Mouse (Mus musculus): Measurements from ENCODE around the gene Wdr74. TPM values are rescaled to one million over a fixed set of nuclear protein-coding genes. Genes with fewer than 3 reads are reported as not detected.
"Not testable (repeated sequence)": the region's sequence is repeated elsewhere in the genome, so short reads cannot be mapped to it uniquely, and the experiment has no call there.

The Wdr74 gene
- polyA plus RNA-seq, 1 experiment from 2014 or later = 91.0 TPM

DNA sequence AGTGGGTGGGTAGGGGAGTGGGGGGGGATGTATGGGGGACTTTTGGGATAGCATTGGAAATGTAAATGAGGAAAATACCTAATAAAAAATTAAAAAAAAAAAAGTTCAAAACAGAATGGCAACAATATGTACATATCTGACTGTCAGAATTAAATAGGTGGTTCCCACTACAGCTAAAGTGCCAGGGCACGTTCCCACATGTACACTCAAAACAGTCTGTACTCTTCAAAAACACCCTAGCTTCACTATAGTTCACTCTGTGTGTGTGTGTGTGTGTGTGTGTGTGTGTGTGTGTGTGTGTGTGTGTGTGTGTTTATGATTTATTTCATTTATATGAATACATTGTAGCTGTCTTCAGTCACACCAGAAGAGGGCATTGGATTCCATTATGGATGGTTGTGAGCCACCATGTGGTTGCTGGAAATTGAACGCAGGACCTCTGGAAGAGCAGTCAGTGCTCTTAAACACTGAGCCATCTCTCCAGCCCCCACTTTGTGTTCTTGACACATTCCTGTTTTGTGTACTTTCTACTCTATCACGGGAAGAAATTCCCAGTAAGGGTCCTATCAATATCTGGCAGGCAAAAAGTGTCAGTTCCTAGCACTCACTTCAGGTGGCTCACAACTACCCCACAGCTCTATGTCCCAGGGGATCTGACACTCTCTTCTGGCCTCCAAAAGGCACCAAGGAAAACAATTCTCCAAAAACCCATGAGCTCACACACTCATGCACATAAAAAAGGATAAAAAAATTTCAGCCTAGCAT lies 7.1 kb upstream of the Wdr74 start:
- not testable (repeated sequence) for H3K27ac ChIP-seq (replicated peaks); ATAC-seq (ENCODE audit: low FRiP score); H3K4me2 ChIP-seq; H3K4me3 ChIP-seq (replicated peaks); H3K9me3 ChIP-seq (replicated peaks); H3K9ac ChIP-seq (replicated peaks); H3K27me3 ChIP-seq (replicated peaks)
- Histone ChIP-seq H3K36me3 (peaks cover 26% of the 10 kb centered on the region), H3K4me1 (peaks cover 20% of the 10 kb centered on the region)
- 54% methylated on average over 3 of the region's 3 CpGs for WGBS

DNA sequence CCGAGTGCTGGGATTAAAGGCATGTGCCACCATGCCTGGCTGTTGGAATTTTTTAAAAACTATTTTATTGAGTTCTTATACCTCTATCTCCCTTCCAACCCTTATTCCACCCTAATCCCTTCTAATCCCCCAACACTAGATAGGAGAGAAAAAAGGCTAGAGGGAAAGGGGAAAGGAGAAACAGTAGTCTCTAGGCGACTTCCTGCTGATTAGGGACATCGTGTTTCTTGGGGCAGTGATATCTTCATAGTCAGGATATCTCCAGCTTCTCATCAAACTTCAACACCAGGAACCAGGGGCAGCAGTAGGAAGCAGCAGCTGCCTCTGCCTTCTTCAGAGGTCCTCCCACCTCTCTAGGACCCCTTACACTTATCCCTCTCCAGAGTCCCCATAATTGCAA lies 1.3 kb upstream of the Wdr74 start:
- Histone ChIP-seq H3K27ac (replicated peaks) (no peak overlapping the region), H3K4me2 (no peak overlapping the region), H3K4me3 (replicated peaks) (no peak overlapping the region), H3K27me3 (replicated peaks) (no peaks in the 10 kb centered on the region), H3K9me3 (replicated peaks) (no peaks in the 10 kb centered on the region), H3K9ac (replicated peaks) (no peak overlapping the region), H3K4me1 (peaks cover 20% of the 10 kb centered on the region), H3K36me3 (peaks cover 13% of the 10 kb centered on the region)
- WGBS = 78% methylated on average over 3 of the region's 3 CpGs
- no peak for ATAC-seq (ENCODE audit: low FRiP score)

DNA sequence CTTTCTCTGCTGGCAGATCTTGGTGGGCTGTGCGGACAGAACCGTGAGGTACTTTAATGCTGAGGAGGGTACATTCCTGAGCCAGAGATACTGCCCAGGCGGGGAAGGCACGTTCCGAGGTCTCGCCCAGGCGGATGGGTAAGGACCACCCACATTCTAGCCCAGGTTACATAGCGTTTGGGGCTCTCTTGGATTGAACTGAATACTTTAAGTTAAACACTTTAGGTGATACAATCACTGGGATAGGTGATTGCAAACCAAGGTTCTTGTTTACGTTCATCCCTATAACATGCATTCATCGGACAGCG lies 487 bp downstream of the Wdr74 start:
- Histone ChIP-seq H3K36me3 (peaks cover 23% of the 10 kb centered on the region), H3K9me3 (replicated peaks) (no peaks in the 10 kb centered on the region), H3K4me3 (replicated peaks) (peak overlapping the region; percentile 77), H3K27me3 (replicated peaks) (no peaks in the 10 kb centered on the region), H3K4me1 (peaks cover 31% of the 10 kb centered on the region), H3K27ac (replicated peaks) (peak overlapping the region; percentile 86), H3K9ac (replicated peaks) (peak overlapping the region; percentile 85), H3K4me2 (peak overlapping the region; percentile 84)
- 0 out of 2 replicates have a peak, but pooled peaks have one; percentile 30 for ATAC-seq (ENCODE audit: low FRiP score)
- 2% methylated on average over 11 of the region's 11 CpGs for WGBS

DNA sequence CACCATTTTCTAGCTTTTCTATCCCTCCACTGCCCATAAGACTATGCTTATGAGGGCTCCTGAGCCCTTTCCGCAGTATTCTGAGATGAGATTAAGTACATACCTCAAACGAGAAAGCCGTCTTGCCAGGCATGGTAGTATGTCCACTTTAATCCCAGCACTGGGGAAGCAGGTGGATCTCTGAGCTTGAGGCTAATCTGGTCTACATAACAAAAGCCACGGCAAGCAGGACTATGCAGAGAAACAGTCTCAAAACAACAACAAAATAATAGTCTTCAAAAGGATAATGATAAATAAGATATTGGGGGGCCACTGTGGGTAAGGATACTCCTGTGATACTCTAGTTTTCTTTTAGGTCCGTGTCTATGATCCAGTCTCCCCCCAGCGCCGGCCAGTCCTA lies 3.3 kb downstream of the Wdr74 start:
- H3K9me3 ChIP-seq (replicated peaks) = no peaks in the 10 kb centered on the region
- H3K4me3 ChIP-seq (replicated peaks) = no peak overlapping the region
- no peak for ATAC-seq (ENCODE audit: low FRiP score)
- H3K4me1 ChIP-seq = peaks cover 50% of the 10 kb centered on the region
- peaks cover 30% of the 10 kb centered on the region for H3K36me3 ChIP-seq
- no peak overlapping the region for H3K4me2 ChIP-seq
- H3K27me3 ChIP-seq (replicated peaks) = no peaks in the 10 kb centered on the region
- 94% methylated on average over 7 of the region's 7 CpGs for WGBS
- H3K9ac ChIP-seq (replicated peaks) = no peak overlapping the region
- no peak overlapping the region for H3K27ac ChIP-seq (replicated peaks)

DNA sequence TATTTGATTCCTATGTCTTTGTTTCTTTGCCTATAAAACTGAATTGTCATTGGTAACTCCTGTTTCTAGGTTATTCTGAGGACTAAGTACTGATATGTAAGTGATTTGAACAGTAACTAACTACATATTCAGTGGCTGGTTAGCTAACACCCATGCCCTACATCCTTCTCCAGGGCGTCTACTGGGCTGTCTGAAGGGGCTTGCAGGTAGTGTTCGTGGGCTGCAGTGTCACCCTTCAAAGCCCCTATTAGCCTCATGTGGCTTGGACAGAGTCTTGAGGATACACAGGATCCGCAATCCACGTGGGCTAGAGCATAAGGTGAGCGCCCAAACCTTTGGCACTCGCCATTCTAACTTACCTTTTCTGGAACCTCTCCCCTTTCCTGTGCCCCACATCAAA lies 4.0 kb downstream of the Wdr74 start:
- H3K4me1 ChIP-seq = peaks cover 50% of the 10 kb centered on the region
- 91% methylated on average over 6 of the region's 6 CpGs for WGBS
- H3K9me3 ChIP-seq (replicated peaks) = no peaks in the 10 kb centered on the region
- H3K9ac ChIP-seq (replicated peaks) = no peak overlapping the region
- no peak overlapping the region for H3K4me2 ChIP-seq
- no peak overlapping the region for H3K27ac ChIP-seq (replicated peaks)
- no peak overlapping the region for H3K4me3 ChIP-seq (replicated peaks)
- H3K27me3 ChIP-seq (replicated peaks) = no peaks in the 10 kb centered on the region
- ATAC-seq (ENCODE audit: low FRiP score) = no peak
- peaks cover 33% of the 10 kb centered on the region for H3K36me3 ChIP-seq

DNA sequence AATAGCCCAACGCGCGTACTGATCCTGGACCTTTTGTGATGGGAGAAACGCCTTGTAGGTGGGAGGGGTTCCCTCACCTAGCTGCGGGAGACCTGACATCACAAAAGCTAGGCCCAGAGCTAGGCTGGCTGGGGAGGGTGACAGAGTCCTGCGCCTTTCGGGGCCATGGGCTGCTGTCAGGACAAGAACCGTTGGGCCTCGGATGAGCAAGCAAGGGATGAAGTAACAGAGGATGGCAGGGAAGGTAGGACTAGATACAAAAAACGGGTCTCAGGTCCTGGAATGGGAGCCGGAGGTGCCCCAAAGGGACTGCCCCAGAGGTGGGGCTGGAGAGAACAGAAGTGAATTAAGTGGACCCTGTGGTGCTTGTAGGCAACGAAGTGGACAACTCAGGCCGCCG lies 5.0 kb downstream of the Wdr74 start, which contains the start of gene 1700092M07Rik:
1700092M07Rik (plus strand) TSS at position 116 of the 400 bp plus-strand sequence.
- H3K36me3 ChIP-seq = peaks cover 41% of the 10 kb centered on the region
- ATAC-seq (ENCODE audit: low FRiP score) = no peak; the same call in 1 of the 2 replicates
- H3K27ac ChIP-seq (replicated peaks) = peak within 1 kb of the TSS; percentile 97
- H3K4me3 ChIP-seq (replicated peaks) = peak within 1 kb of the TSS; percentile 74
- H3K4me2 ChIP-seq = peak within 1 kb of the TSS; percentile 96
- H3K9me3 ChIP-seq (replicated peaks) = no peaks in the 10 kb centered on the region
- peaks cover 44% of the 10 kb centered on the region for H3K4me1 ChIP-seq
- H3K9ac ChIP-seq (replicated peaks) = peak within 1 kb of the TSS; percentile 66
- WGBS = 68% methylated on average over 14 of the region's 14 CpGs
- no peaks in the 10 kb centered on the region for H3K27me3 ChIP-seq (replicated peaks)

DNA sequence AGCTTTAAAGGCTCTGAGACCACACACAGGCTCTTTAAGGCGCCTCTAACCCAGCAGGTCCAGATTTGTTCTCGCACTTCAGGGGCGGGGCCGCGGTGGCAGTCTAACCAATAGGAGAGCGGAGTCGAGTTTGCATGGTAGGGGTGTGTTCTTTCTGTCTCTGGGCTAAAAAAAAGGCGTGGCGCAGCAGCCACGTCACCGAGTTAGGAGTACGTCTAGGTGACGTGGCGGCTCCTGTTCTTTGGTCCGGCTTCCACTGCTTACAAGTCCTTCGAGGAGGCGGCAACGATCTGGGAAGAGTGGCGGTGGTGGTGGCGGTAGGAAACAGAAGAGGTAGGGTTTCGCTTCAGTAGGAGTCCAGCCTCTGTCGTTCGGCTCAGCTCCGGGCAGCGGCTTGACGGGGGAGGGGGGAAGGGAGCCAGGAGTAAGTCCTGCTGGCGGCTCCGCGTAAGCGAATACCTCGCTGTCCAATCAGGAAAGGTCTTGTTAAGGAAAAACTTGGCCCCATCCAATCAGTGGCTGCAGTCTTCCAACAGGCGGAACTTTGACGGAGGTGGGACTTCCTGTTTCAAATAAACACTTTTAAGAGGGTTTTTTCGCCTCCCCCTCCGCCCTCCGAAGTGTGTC lies 5.7 kb downstream of the Wdr74 start, which contains the start of gene Stx5a:
Stx5a (plus strand) TSS at position 171 of the 627 bp plus-strand sequence.
- WGBS = under 1% methylated on average over 36 of the region's 36 CpGs
- H3K27ac ChIP-seq (replicated peaks) = peak within 1 kb of the TSS; percentile 97
- H3K9ac ChIP-seq (replicated peaks) = peak within 1 kb of the TSS; percentile 66
- peak within 1 kb of the TSS; percentile 96 for H3K4me2 ChIP-seq
- ATAC-seq (ENCODE audit: low FRiP score) = peak; percentile 97
- no peaks in the 10 kb centered on the region for H3K9me3 ChIP-seq (replicated peaks)
- peaks cover 48% of the 10 kb centered on the region for H3K36me3 ChIP-seq
- H3K27me3 ChIP-seq (replicated peaks) = no peaks in the 10 kb centered on the region
- peak within 1 kb of the TSS; percentile 74 for H3K4me3 ChIP-seq (replicated peaks)
- H3K4me1 ChIP-seq = peaks cover 40% of the 10 kb centered on the region

DNA sequence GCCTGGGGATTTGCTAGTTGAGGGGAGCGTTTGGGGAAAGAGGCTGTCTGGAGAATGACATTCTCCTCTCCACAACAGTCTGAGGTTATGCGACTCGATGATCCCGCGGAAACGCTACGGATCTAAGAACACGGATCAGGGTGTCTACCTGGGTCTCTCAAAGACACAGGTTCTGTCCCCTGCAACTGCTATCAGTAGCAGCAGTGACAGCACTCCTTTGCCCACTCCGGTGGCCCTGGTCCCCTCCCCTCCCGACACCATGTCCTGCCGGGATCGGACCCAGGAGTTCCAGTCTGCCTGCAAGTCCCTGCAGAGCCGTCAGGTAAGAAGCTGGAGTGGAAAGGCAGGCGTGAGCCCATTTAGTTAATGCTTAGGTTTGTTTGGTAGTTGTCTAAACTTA lies 6.5 kb downstream of the Wdr74 start:
- no peak for ATAC-seq (ENCODE audit: low FRiP score)
- Histone ChIP-seq H3K4me3 (replicated peaks) (peak overlapping the region; percentile 74), H3K27me3 (replicated peaks) (no peaks in the 10 kb centered on the region), H3K9me3 (replicated peaks) (no peaks in the 10 kb centered on the region), H3K9ac (replicated peaks) (peak overlapping the region; percentile 66), H3K27ac (replicated peaks) (peak overlapping the region; percentile 97), H3K4me2 (peak overlapping the region; percentile 96), H3K4me1 (peaks cover 32% of the 10 kb centered on the region), H3K36me3 (peaks cover 56% of the 10 kb centered on the region)
- 21% methylated on average over 14 of the region's 14 CpGs for whole genome bisulfite sequencing

DNA sequence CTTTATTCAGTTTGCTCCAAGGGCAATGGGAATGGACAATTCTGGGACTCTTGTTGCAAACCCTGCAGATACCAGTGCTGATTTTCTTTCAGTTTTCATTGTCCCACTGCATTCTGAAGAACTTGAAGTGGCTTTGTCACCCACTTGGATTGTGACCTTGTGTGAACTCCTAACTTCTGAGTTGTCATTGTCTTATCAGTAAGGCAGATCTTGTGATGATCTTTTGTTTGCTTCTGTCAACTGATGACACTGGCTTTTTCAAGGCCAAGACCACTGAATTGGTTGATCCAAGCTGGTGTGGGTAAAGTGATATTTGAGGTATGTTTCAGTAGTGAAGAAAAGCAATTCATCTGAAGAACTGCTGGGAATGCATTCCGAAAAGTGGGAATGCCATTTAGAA lies 9.8 kb downstream of the Wdr74 start:
- Histone ChIP-seq H3K27me3 (replicated peaks) (no peaks in the 10 kb centered on the region), H3K4me1 (peaks cover 26% of the 10 kb centered on the region), H3K27ac (replicated peaks) (no peak overlapping the region), H3K4me3 (replicated peaks) (no peak overlapping the region), H3K9me3 (replicated peaks) (no peaks in the 10 kb centered on the region), H3K9ac (replicated peaks) (no peak overlapping the region), H3K4me2 (no peak overlapping the region), H3K36me3 (peaks cover 66% of the 10 kb centered on the region)
- no peak for ATAC-seq (ENCODE audit: low FRiP score)
- WGBS = 95% methylated on average over 1 of the region's 1 CpGs

DNA sequence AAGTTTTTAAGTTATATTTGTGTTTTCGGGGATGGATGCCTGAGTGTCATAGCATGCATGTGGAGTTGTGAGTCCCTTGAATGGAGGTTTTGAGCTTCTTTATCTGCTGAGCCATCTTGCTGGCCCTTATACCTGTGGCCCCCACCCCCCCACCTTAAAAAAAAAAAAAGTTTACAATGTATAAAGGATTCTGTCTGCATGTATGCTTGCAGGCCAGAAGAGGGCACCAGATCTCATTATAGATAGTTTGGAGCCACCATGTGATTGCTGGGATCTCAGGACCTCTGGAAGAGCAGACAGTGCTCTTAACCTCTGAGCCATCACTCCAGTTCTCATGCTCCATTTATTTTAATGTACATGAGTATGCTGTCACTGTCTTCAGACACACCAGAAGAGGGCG lies 11.7 kb downstream of the Wdr74 start:
- Histone ChIP-seq H3K27ac (replicated peaks) (no peak overlapping the region), H3K4me2 (no peak overlapping the region), H3K9ac (replicated peaks) (no peak overlapping the region), H3K27me3 (replicated peaks) (no peaks in the 10 kb centered on the region), H3K9me3 (replicated peaks) (no peaks in the 10 kb centered on the region), H3K4me3 (replicated peaks) (no peak overlapping the region), H3K36me3 (peaks cover 84% of the 10 kb centered on the region), H3K4me1 (peaks cover 14% of the 10 kb centered on the region)
- ATAC-seq (ENCODE audit: low FRiP score) = no peak
- 77% methylated on average over 2 of the region's 2 CpGs for WGBS

DNA sequence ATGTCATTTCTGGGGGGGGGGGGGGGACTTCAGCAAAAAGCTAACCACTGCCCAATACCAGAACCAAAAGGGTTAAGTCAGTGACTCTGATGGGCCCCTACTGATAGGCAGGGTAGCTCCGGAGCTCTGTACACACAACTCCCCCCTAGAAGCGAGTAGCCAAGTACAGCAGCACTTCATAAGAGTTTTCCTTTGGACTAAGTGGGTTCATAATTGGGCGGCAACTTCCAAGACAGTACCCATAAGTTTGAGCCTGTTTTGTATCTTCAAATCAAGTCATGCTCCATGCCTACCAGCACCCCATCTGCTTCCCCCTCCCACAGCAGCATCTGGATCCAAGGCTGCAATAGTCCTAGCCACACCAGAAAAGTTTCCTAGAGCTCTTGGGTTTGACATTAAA lies 20.0 kb downstream of the Wdr74 start:
- H3K27me3 ChIP-seq (replicated peaks) = no peaks in the 10 kb centered on the region
- peaks cover 40% of the 10 kb centered on the region for H3K36me3 ChIP-seq
- H3K27ac ChIP-seq (replicated peaks) = no peak overlapping the region
- H3K4me2 ChIP-seq = peak overlapping the region; percentile 75
- no peaks in the 10 kb centered on the region for H3K9me3 ChIP-seq (replicated peaks)
- WGBS = 81% methylated on average over 3 of the region's 3 CpGs
- no peak overlapping the region for H3K9ac ChIP-seq (replicated peaks)
- peak overlapping the region; percentile 99; the same call in 1 of the 2 replicates for H3K4me3 ChIP-seq (replicated peaks)
- no peak for ATAC-seq (ENCODE audit: low FRiP score)
- peaks cover 34% of the 10 kb centered on the region for H3K4me1 ChIP-seq
